Mouse (Mus musculus) erythroblast, embryonic 14.5 days (primary cell): ENCODE data around the gene Atp1b2.

ENCODE experiments used
- GATA1 ChIP-seq: IDR thresholded peaks from 2 replicates; pipeline ENCODE4 v1.6.1; 2012; ENCODE audit warnings: low read length, inconsistent platforms, mixed read lengths
- TAL1 ChIP-seq: IDR thresholded peaks from 3 replicates; pipeline ENCODE4 v1.6.1; 2012; ENCODE audit warnings: low read length, inconsistent platforms, mixed read lengths

DNA sequence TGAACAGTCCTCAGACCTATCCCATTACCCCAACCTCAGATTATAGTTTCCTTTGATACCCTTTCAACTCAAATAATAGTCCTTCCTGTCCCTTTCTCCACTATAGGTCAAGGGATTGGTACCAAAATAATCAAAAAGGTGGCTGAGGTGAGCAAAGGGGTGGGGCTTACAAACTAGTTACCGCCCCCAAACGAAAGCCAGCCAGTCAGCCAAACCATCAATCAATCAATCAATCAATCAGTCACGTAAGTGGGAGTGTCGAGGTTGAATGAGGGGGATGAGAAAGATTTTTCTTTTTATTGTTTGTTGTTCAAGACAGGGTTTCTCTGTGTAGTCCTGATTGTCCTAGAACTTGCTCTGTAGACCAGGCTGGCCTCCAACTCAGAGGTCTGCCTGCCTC, 17.3 kb upstream of the Atp1b2 start:
- no peak for TF ChIP-seq GATA1
- TF ChIP-seq TAL1: no peak
